Mouse (Mus musculus) frontal cortex, adult 2 months (tissue): ENCODE measurements around the gene Anapc2. TPM values are rescaled to one million over a fixed set of nuclear protein-coding genes. Genes with fewer than 3 reads are reported as not detected.

ENCODE experiments used
- DNase-seq, 2 experiments: peaks; one replicate each; pipeline ENCODE4 v3.0.0; 2022; ENCODE audit warnings: low spot score in 1 of 2; ENCODE audit errors: extremely low spot score in 1 of 2
- polyA plus RNA-seq: library from polyadenylated mRNA; depleted of rRNA; stranded (reverse); fragments of >200 nt; gene quantifications from 2 replicates; pipeline ENCODE4 v1.2.3, GENCODE M21; 2012; rRNA removed

The Anapc2 gene
- 69.9 and 79.0 TPM in 2 replicates for polyA plus RNA-seq

DNA sequence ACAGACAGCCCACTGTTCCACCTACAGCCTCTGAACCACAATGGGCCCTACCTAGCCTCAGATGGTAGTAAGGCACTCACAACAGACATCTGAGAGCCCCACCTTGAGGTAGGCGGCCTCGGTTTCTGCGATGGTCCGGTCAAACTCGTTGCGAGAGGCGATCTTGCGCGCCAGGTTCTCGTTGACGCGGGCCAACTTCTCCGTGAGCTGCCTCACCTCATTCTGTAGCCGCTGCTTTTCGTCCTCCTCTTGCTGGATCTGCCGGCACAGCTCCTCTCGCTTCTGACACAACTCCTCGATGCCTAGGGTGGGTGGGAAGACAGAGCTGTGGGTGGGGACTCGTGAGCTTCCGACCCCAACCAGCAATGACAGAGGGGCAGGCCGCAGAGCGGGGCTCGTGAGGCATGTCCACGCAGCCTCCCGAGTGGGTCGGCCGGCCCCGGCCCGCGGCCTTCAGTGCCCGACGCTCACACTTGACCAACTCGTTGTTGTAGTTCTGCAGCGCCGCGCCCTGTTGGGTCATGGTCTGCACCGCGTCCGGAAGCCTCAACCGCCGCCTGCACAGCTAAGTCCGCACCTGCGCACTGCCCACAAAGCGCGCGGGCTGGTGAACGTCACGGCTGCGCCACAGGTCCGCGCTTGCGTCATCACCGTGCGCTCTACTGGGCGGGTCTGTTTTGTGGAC is at the start of gene Anapc2, which contains the start of gene Ssna1:
Gene Anapc2, plus strand, starts transcription at position 652 of the 685 bp plus-strand sequence.
Gene Ssna1, minus strand, starts transcription at position 612 of the 685 bp plus-strand sequence.
- peak; percentile 92 to 98 for DNase-seq

GRCm38 (mm10) chr2:25223681-25224491 is 48.4 kb upstream of the Anapc2 start:
- DNase-seq = peak in 1 of 2 experiments; percentile 77

DNA sequence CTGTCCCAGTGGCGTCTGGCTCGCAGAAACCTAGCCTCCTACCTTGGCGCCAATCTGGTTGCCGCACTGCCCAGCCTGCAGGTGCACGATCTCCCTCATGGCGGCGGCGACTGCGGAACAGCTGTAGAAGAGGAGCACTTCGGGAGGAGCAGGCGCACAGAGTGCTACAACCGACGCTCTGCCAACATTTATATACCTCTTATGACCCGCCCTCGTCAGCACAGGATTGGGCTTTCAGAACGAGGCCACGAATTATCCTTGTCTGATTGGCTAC is 47.8 kb upstream of the Anapc2 start, which contains the start of gene Tubb4b:
Gene Tubb4b, minus strand, starts transcription at position 211 of the 274 bp plus-strand sequence.
- no peak for DNase-seq

DNA sequence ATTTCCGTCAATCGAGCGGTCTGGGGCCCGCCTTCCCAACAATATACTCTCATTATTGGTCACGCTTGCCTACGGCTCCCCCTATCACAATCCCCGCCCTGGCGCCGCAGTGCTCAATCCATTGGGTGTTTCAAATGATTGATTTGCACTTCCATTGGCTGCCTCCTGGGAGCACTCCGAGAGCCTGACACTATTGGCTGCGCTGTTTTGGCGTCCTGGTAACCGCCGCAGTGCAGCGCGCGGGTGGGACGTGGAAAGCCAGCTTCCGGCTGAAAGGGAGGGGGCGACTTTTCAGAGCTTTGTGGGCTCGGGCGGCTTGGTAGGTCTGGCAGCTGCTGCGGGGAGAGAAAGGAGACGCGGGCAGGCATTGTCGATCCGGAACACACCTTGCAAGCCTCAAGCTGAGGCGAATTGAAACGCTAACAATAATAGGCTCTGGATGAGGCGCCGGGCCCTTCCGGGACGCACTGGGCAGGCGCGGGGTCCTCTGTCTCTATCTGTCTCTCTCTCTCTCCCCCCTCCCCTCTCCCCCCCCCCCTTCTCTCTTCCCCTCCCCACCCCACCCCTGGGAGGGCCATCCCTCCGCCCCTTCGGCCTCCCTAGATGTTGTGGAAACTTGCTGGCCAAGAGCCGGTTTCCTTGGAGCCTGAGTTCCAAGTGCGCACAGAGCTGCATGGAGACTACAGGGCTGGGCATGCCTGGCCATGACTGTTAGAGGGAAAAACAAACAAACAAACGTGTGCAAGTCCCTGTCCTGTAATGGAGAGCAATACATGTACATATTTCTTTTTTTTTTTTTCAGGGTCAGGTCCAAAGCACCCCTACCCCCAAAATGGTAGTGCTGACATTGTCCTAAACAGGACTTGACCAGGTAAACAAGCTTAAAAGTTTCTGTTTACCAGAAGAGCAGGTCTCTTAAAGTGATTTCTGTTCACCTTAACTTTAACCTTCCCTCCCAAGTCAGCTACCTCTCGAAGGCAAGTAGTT is 47.2 kb upstream of the Anapc2 start:
- DNase-seq = peak; percentile 99 to 100

DNA sequence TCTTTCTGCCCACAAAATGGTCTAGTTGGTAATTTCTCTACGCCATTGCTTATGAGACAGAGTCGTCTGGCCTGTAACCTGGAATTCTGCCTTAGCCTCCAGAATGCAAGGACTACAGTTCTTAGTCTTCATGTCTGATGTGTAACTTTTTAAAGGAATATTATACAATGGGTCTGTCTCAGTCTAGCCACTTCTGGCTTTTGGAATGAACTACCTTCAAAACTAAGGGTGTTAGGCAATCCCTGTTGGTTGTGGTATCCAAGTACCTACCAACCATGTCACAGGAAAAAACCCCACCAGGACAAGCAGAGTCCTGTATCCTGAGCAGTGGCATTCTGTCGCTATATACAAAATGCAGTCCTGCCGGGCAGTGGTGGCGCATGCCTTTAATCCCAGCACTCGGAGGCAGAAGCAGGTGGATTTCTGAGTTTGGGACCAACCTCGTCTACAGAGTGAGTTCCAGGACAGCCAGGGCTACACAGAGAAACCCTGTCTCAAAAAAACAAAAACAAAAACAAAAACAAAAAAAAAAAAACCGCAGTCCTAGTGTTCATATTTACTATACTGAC is 46.4 kb upstream of the Anapc2 start:
- no peak for DNase-seq

- DNase-seq = peak in 1 of 2 experiments; percentile 49
Measured at GRCm38 (mm10) chr2:25226864-25227263, 45.4 kb upstream of the Anapc2 start.

DNA sequence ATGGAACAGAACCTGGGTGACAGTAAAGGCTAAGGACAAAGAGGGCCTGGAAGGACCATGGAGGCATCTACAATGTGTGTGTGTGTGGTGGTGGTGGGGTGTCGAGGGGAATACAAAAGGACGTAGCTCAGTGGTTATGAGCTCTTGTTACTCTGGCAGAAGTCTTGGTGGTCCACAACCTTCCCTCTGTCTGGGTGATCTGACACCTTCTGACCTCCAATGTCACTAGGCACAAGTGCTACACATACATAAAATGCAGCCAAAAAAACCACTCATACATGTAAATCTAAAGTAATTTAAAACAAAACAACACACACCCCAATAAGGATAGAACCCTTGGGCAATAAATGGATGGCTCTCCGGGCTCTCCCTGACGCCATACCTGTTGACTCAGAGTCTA is 44.9 kb upstream of the Anapc2 start:
- DNase-seq = no peak

DNA sequence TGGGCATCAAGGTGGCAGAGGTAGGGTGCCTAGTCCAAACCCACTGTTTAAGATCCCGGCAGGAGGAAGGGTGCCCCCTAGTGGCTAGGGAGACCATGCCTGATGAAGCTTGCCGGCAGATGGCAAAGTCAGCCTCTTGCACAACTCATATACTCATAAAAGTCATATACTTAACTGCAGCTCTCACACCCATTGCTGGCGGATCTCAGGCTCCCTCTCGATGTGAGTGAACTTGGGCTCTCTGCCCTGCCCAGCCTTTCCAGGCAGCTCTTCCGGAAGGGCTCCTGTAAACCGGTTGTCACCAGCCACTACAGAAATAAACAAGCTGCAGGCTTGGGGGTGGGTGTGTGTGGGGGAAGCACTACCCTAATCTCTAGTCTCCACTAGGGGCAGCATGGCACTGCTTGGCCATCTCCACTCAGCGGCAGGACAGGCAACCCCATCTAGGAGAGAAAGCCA is 43.8 kb upstream of the Anapc2 start:
- DNase-seq = peak; percentile 78 to 90

DNA sequence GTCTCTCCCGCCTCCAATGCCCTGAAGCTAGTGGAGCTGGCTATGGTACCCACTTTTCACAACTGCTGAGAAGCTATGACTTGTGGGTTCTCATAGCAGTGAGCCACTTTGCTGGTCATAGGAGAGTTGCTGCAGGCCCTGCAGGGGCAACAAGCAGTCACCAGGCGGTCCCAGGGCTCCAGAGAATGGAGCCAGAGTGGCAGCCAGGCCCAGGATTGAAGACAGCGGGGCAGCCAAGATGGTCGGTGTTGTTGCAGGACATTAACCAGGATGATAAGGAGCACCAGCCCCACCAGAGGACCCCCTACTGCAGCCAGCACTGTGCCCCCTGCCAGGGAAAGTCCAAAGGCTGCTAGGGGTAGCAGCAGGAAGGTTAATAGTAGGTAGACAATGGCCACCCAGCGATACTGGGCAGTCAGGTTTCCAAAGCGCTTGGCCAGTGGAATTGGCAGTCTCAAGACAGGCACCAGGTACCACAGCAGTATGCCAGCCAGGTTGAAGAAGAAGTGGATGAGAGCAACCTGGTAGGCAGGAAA is 43.2 kb upstream of the Anapc2 start:
- DNase-seq = no peak

GRCm38 (mm10) chr2:25229582-25229981 is 42.7 kb upstream of the Anapc2 start:
- DNase-seq = no peak

DNA sequence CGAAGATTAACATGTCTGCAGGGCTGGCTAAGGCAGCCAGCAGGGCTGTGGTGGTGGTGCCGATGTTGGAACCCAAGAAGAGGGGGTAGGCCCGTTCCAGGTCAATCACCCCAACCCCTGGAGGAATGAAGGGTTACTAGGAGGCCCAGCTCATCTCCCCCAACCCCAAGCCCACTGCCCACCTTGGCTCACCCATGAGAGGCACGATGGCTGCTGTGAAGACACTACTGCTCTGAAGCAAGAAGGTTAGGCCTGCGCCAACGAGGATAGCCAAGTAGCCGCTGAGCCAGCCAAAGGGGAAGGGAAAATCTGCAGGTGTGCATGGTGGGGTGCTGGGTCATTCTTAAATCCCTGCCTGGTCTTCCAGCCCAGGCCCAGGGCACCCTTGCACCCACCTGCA is 41.7 kb upstream of the Anapc2 start:
- no peak for DNase-seq

DNA sequence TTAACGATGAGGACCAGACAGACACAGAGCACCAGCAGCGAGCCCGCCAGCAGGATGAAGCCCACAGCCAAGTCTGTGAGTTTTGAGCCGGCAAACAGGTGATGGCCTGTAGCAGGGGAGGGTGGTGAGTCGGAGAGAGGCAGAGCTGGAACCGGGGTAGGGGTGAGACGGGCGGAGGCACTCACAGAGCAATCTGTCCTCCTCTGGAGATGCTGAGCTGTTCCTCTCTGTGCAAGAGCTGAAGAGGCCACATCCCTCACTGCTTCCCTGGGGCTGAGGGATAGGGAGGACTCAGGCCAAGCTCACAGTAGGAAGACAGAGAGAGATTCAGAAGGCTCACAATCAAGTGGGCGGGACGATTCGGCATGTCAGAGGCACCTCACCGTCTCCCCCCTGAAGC is 41.2 kb upstream of the Anapc2 start:
- DNase-seq = no peak

DNA sequence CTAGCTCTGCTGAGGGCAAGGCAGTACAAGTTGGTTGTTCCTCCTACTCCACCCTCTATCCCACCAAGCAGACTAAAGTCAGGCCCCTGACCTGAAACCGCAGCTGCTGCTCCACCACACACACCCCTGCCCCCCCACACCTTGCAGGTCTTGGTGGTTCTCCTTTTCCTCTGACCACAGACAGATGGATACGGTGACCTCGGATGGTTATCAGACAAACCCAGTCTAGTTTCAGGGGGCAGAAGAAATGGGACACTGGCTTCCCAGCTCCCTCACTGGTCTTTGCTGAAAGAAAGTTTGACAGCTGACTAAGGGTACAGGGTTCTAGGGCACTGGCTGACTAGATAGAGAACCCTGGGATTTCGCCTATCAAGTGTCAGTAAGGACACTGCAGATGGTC is 38.9 kb upstream of the Anapc2 start:
- DNase-seq = no peak

DNA sequence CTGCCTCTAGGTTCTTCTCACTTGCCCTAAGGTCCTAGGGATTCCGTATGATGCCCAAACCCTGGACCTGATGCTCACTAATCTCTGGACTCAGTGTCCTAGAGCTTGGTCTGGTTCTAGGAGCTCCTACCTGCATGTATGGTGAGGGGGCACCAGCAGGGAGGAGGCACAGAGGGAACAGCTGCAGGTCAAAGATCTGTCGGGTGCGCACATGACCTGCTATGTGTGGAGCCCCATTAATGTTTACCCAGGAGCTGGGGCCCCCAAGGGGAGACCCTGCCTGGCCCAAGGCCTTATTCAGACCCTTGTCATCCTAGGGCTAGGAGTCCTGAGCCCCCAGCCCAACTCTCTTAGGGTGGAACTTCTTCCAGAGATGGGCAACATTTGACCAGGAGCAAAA is 38.2 kb upstream of the Anapc2 start, which contains the start of gene Slc34a3:
Gene Slc34a3, minus strand, starts transcription at position 315 of the 400 bp plus-strand sequence.
- DNase-seq = no peak

- DNase-seq = no peak
Measured at GRCm38 (mm10) chr2:25234551-25235220, 37.6 kb upstream of the Anapc2 start.

DNA sequence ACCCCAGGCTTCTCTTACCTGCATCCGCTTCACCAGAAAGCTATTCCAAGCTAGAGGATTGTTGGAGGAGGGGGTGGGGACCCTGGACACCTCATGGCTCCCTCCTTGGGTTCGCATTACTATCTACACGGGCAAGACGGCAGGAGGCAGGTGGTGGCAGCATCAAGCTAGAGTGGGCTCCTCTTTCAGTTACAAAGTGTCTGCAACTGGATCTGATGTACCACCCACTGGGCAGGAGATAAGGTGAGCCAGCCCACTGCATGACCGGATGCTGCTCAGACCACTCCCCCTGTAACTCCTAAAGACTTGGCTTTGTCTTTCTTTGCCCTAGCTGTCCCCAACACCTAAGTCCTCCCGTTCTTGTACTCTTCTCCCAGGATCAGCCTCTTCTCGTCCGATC is 35.7 kb upstream of the Anapc2 start, which contains the start of gene Rnf224:
Gene Rnf224, minus strand, starts transcription at position 174 of the 400 bp plus-strand sequence.
- DNase-seq = no peak

DNA sequence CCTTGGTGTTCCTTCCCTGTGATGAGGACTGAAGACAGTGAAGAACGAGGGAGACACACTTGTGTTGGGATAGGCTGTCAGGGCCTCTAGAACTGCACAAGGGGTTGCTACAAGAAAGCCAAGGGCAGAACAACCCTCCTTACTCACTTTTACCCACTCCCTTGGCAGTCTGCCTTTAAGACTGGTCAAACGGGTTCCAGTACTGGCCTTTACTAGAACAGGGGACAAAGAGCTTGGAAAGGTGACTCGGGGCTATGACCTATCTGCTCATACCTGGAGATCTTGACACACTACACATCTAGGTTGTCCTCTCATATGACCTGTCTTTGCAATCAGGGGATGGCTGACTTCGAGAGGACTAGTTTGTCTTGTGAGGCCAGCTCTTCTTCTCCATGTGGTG is 34.8 kb upstream of the Anapc2 start:
- DNase-seq = no peak

DNA sequence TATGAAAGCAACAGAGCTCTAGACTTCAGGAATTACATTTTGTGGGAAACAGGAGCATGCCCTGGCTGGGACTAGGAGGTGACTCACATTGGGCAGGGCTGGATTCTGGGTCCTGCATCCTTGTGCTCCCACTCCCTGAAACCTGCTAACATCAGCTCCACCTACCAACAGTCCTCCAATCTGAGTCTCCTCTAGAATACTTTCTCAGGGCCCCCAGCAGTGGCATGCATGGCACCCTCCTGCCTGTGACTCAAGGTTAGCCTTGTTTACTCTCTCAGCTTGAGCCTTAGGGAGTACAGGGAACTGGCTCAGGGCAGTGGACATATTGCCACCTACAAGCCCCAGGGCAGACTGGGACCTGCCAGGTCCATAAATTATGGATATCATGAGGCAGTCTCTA is 34.2 kb upstream of the Anapc2 start:
- DNase-seq = no peak

DNA sequence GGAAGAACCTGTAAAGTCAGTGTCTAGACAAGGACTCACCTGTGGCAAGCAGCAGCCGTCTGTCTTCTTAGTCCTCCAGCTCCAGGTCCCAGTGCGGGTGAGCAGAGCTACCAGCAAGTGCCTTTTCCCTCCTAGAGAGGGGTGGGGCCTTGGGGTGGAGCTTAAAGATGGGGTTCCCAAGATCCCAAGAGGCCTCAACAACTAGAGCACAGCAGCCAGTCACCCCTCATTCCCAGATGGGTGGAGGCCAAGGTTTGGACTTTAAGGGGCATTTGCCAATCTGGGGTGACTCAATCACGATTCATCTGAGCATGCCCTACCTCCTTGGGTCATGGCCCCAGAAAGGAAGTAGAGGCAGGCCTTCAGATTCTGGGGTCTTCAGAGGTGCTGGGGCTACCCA is 32.5 kb upstream of the Anapc2 start:
- no peak for DNase-seq
